Mouse (Mus musculus): ENCODE data around the gene Olfr869.

The Olfr869 gene

DNA sequence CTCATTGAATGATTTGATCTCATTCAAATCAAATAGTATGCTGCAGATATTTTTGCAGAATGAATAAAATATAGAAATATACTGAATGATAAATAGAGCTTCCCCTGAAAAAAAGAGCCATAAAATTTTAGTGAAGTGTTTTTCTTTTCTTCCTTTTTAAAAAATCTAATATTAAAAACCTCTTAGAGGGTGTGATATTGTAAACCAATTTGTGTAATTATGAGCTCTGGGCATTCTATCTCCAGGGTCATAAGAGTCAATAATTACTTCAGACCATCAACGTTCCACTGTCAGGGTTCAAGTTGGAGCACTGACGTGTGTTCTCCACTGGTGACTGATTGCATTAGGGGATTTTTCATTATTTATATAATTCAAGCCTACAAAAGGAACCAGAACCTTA, at the start of gene Olfr869:
Gene Olfr869, plus strand, starts transcription at position 301 of the 400 bp plus-strand sequence.
- no peak for DNase-seq (ENCODE audit: low spot score)

DNA sequence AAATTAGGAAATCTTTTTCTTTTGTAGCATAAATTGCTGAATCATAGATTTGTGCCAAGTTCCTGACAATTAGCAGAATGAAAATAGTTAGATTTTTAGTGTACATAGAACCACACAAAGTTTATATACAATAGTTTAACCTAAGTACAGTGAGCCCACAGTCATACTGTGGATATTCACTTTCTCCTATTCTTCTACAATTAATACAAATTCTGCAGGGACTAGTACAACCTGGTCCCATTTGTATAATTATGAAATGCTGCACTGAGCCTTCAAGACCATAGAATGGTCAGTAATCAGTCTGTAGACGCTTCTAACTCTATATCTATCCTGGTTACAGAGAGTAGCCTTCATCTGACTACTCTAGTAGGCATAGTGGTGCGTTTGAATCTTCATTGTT, 30.5 kb upstream of the Olfr869 start, which contains the start of gene Olfr868:
Gene Olfr868, plus strand, starts transcription at position 301 of the 400 bp plus-strand sequence.
- DNase-seq (ENCODE audit: low spot score): no peak

DNA sequence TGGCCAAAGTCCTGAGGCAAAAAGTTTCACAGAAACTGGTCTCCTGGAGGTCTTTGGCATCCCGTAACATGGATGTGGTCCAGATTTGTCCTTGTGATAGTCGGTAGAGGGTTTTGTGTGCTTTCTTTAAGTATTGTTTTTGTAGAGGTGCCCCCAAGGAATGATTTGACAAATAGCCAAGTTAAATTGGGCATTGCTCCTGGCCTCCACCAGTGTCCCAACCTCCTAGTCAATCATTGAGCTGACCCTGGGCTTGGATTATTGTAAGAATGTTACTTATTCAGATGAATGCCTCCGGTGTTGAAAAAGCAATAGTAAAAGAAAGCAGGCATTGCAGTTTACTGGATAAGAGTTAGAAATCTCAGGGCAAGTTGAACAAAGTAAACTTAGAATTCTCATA, 20.9 kb downstream of the Olfr869 start:
- DNase-seq (ENCODE audit: low spot score): no peak

DNA sequence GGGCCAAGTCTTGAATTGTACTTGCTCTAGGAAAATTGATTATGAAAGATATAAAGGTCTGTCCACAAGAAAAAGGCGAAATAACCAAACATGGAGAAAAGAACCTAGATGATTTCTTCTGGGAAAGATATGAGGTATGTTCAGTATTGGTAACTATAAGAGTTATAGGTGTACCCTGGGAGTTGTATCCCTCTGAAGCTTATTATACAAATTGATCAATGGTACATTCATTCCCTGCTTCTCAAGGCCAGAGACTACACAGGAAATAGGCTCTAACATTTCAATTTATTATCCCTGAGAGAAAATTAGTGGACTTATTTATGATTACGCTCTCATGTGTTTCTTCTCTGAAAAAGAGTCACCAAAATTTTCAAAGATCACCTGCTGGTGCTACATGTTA, 45.1 kb downstream of the Olfr869 start, which contains the start of gene Olfr870:
Gene Olfr870, minus strand, starts transcription at position 101 of the 400 bp plus-strand sequence.
- no peak for DNase-seq (ENCODE audit: low spot score)

DNA sequence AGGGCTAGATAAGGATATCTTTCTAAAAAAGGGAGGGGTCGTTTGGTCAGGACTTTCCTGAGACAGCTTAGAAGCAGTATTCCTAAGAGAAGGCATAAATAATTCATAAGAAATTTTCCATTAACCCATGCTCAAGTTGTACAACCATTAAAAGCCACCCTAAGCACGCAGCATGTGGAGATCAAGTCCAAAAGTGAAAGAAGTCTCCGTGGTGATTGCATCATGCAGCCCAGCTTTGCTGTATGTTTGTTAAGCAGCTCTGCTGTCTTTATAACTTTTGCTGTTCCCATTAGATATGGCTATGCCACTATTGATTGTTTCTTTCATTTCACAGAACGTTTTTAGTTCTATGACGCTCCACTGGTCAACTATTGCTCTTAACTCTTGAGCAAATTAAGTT, 50.7 kb downstream of the Olfr869 start:
- no peak for DNase-seq (ENCODE audit: low spot score)
